Mouse (Mus musculus) limb, embryonic 13.5 days (tissue): ENCODE data around the gene Plxnb2. TPM values are rescaled to one million over a fixed set of nuclear protein-coding genes. Genes with fewer than 3 reads are reported as not detected.
A peak's percentile ranks its signal among the peaks of the same experiment; 100 is the strongest.

Experiments
- ATAC-seq: fragments of 200-750 bp; cut with Nextera tagmentation; 2 replicates; pipeline ENCODE4 v1.8.0; 2017; ENCODE audit warnings: low read depth, moderate number of reproducible peaks, moderate TSS enrichment; ENCODE audit not compliant: low FRiP score
- H3K27ac ChIP-seq: fragments of 300-500 bp; sonication (generic); 2 replicates; pipeline ENCODE4 v1.5.1; 2015; ENCODE audit warnings: inconsistent platforms, mild to moderate bottlenecking, moderate library complexity
- H3K27me3 ChIP-seq: fragments of 300-500 bp; sonication (generic); 2 replicates; pipeline ENCODE4 v1.6.1; 2015; ENCODE audit warnings: mild to moderate bottlenecking, inconsistent platforms
- H3K36me3 ChIP-seq: fragments of 300-500 bp; sonication (generic); 2 replicates; pipeline ENCODE4 v1.6.1; 2015; ENCODE audit warnings: inconsistent platforms, mild to moderate bottlenecking, moderate library complexity
- H3K4me1 ChIP-seq: fragments of 300-500 bp; sonication (generic); 2 replicates; pipeline ENCODE4 v1.6.1; 2015; ENCODE audit warnings: inconsistent platforms
- H3K4me2 ChIP-seq: fragments of 300-500 bp; sonication (generic); replicated peaks from 2 replicates; pipeline ENCODE4 v1.6.1; 2015; ENCODE audit warnings: inconsistent platforms, mild to moderate bottlenecking, moderate library complexity
- H3K4me3 ChIP-seq: fragments of 300-500 bp; sonication (generic); 2 replicates; pipeline ENCODE4 v1.5.1; 2015; ENCODE audit warnings: moderate library complexity, mild to moderate bottlenecking, inconsistent platforms
- H3K9ac ChIP-seq: fragments of 300-500 bp; sonication (generic); 2 replicates; pipeline ENCODE4 v1.6.1; 2015; ENCODE audit warnings: mild to moderate bottlenecking, inconsistent platforms
- H3K9me3 ChIP-seq: fragments of 300-500 bp; sonication (generic); 2 replicates; pipeline ENCODE4 v1.6.1; 2016; ENCODE audit warnings: inconsistent platforms
- whole genome bisulfite sequencing: fragments of 180-500 bp; shearing (Covaris S2); methylation state at CpG from one replicate; pipeline ENCODE4 v1.1.7; 2015; 5-methylcytosine and 5-hydroxymethylcytosine counted together
- polyA plus RNA-seq: library from polyadenylated mRNA; unstranded; fragments of >200 nt; fragmentation: Nextera tagmentation; extraction: Ambion mirVana; gene quantifications from 2 replicates; pipeline ENCODE4 v1.2.1, GENCODE M21; 2015

Gene Plxnb2
- polyA plus RNA-seq, 1 experiment from 2014 or later: 144 TPM

- no peak for ATAC-seq
- 2% methylated on average over 16 of the region's 16 CpGs for WGBS
- Histone ChIP-seq H3K4me2 (peak overlapping the region; percentile 70), H3K4me1 (peaks cover 34% of the 10 kb centered on the region), H3K27ac (no peak overlapping the region), H3K9me3 (no peaks in the 10 kb centered on the region), H3K4me3 (peak overlapping the region; percentile 40), H3K27me3 (peaks cover 51% of the 10 kb centered on the region), H3K36me3 (no peaks in the 10 kb centered on the region), H3K9ac (0 out of 2 replicates have a peak overlapping the region, but pooled peaks have one; percentile 50)
Measured at GRCm38 (mm10) chr15:89147024-89147423, 33.6 kb downstream of the Plxnb2 start.

- Histone ChIP-seq H3K4me1 (peaks cover 34% of the 10 kb centered on the region), H3K36me3 (no peaks in the 10 kb centered on the region), H3K9me3 (no peaks in the 10 kb centered on the region), H3K27me3 (peaks cover 56% of the 10 kb centered on the region), H3K4me2 (peak overlapping the region; percentile 70), H3K27ac (no peak overlapping the region), H3K4me3 (peak overlapping the region; percentile 40), H3K9ac (0 out of 2 replicates have a peak overlapping the region, but pooled peaks have one; percentile 50)
- WGBS: 1% methylated on average over 27 of the region's 27 CpGs
- no peak; the same call in 1 of the 2 replicates for ATAC-seq
Measured at GRCm38 (mm10) chr15:89146537-89146936, 34.1 kb downstream of the Plxnb2 start.

GRCm38 (mm10) chr15:89145813-89146350 lies 34.7 kb downstream of the Plxnb2 start:
- WGBS: 72% methylated on average over 24 of the region's 24 CpGs
- Histone ChIP-seq H3K4me1 (peaks cover 39% of the 10 kb centered on the region), H3K9me3 (no peaks in the 10 kb centered on the region), H3K27ac (no peak overlapping the region), H3K9ac (no peak overlapping the region), H3K4me2 (peak overlapping the region; percentile 70), H3K27me3 (peaks cover 63% of the 10 kb centered on the region), H3K36me3 (no peaks in the 10 kb centered on the region), H3K4me3 (peak overlapping the region; percentile 40; the same call in 1 of the 2 replicates)
- no peak for ATAC-seq

GRCm38 (mm10) chr15:89144965-89145364 lies 35.6 kb downstream of the Plxnb2 start:
- no peak overlapping the region for H3K4me3 ChIP-seq
- no peak overlapping the region for H3K27ac ChIP-seq
- H3K27me3 ChIP-seq: peaks cover 72% of the 10 kb centered on the region
- H3K4me1 ChIP-seq: peaks cover 44% of the 10 kb centered on the region
- H3K4me2 ChIP-seq: no peak overlapping the region
- ATAC-seq: no peak
- no peak overlapping the region for H3K9ac ChIP-seq
- 85% methylated on average over 11 of the region's 11 CpGs for WGBS
- no peaks in the 10 kb centered on the region for H3K36me3 ChIP-seq
- H3K9me3 ChIP-seq: no peaks in the 10 kb centered on the region

- 75% methylated on average over 2 of the region's 2 CpGs for WGBS
- H3K27me3 ChIP-seq: peaks cover 74% of the 10 kb centered on the region
- H3K4me3 ChIP-seq: no peak overlapping the region
- no peak for ATAC-seq
- H3K4me2 ChIP-seq: no peak overlapping the region
- no peak overlapping the region for H3K9ac ChIP-seq
- peaks cover 38% of the 10 kb centered on the region for H3K4me1 ChIP-seq
- H3K9me3 ChIP-seq: no peaks in the 10 kb centered on the region
- no peak overlapping the region for H3K27ac ChIP-seq
- H3K36me3 ChIP-seq: no peaks in the 10 kb centered on the region
Measured at GRCm38 (mm10) chr15:89143134-89143533, 37.5 kb downstream of the Plxnb2 start.

- 58% methylated on average over 4 of the region's 4 CpGs for WGBS
Measured at GRCm38 (mm10) chr15:89141905-89142304, 38.7 kb downstream of the Plxnb2 start.

GRCm38 (mm10) chr15:89141443-89141842 lies 39.1 kb downstream of the Plxnb2 start:
- Histone ChIP-seq H3K4me3 (no peak overlapping the region), H3K27me3 (peaks cover 59% of the 10 kb centered on the region), H3K36me3 (no peaks in the 10 kb centered on the region), H3K9me3 (no peaks in the 10 kb centered on the region), H3K4me1 (peaks cover 25% of the 10 kb centered on the region), H3K27ac (no peak overlapping the region), H3K9ac (no peak overlapping the region), H3K4me2 (no peak overlapping the region)
- no peak; the same call in 1 of the 2 replicates for ATAC-seq
- 14% methylated on average over 5 of the region's 5 CpGs for WGBS

More at GRCm38 (mm10) chr15:89141905-89142304, 38.7 kb downstream of the Plxnb2 start:
- Histone ChIP-seq H3K9me3 (no peaks in the 10 kb centered on the region), H3K9ac (no peak overlapping the region), H3K4me1 (peaks cover 30% of the 10 kb centered on the region), H3K27ac (no peak overlapping the region), H3K27me3 (peaks cover 63% of the 10 kb centered on the region), H3K4me3 (no peak overlapping the region), H3K36me3 (no peaks in the 10 kb centered on the region), H3K4me2 (no peak overlapping the region)
- ATAC-seq: no peak

- Histone ChIP-seq H3K4me3 (peak within 1 kb of the TSS; percentile 54), H3K9me3 (no peaks in the 10 kb centered on the region), H3K4me2 (peak within 1 kb of the TSS; percentile 96), H3K36me3 (no peaks in the 10 kb centered on the region), H3K4me1 (peaks cover 20% of the 10 kb centered on the region), H3K27ac (no peak within 1 kb of the TSS), H3K27me3 (peaks cover 53% of the 10 kb centered on the region), H3K9ac (peak within 1 kb of the TSS; percentile 69)
- ATAC-seq: peak; percentile 48
- WGBS: 0% methylated on average over 21 of the region's 21 CpGs
Measured at GRCm38 (mm10) chr15:89140659-89141252, 39.8 kb downstream of the Plxnb2 start, which contains the start of gene Mapk12. Gene Mapk12 (minus strand): TSS chr15:89140703.

- Histone ChIP-seq H3K9ac (peak overlapping the region; percentile 69), H3K36me3 (no peaks in the 10 kb centered on the region), H3K4me3 (peak overlapping the region; percentile 54), H3K27ac (no peak overlapping the region), H3K4me1 (peaks cover 20% of the 10 kb centered on the region), H3K9me3 (no peaks in the 10 kb centered on the region), H3K27me3 (peaks cover 48% of the 10 kb centered on the region), H3K4me2 (peak overlapping the region; percentile 96)
- ATAC-seq: peak; percentile 21; the same call in 1 of the 2 replicates
- under 1% methylated on average over 53 of the region's 53 CpGs for WGBS
Measured at GRCm38 (mm10) chr15:89140048-89140658, 40.4 kb downstream of the Plxnb2 start.

GRCm38 (mm10) chr15:89138531-89138930 lies 42.1 kb downstream of the Plxnb2 start:
- Histone ChIP-seq H3K36me3 (no peaks in the 10 kb centered on the region), H3K9ac (no peak overlapping the region), H3K27me3 (peaks cover 47% of the 10 kb centered on the region), H3K27ac (no peak overlapping the region), H3K9me3 (no peaks in the 10 kb centered on the region), H3K4me1 (peaks cover 20% of the 10 kb centered on the region), H3K4me3 (no peak overlapping the region), H3K4me2 (no peak overlapping the region)
- ATAC-seq: no peak
- WGBS: 94% methylated on average over 6 of the region's 6 CpGs

GRCm38 (mm10) chr15:89138046-89138405 lies 42.6 kb downstream of the Plxnb2 start:
- Histone ChIP-seq H3K4me3 (no peak overlapping the region), H3K9me3 (no peaks in the 10 kb centered on the region), H3K27me3 (peaks cover 44% of the 10 kb centered on the region), H3K4me2 (no peak overlapping the region), H3K4me1 (peaks cover 20% of the 10 kb centered on the region), H3K27ac (no peak overlapping the region), H3K36me3 (no peaks in the 10 kb centered on the region), H3K9ac (no peak overlapping the region)
- 91% methylated on average over 7 of the region's 7 CpGs for WGBS
- ATAC-seq: no peak

- Histone ChIP-seq H3K4me1 (peaks cover 20% of the 10 kb centered on the region), H3K27me3 (peaks cover 39% of the 10 kb centered on the region), H3K4me2 (no peak overlapping the region), H3K9ac (no peak overlapping the region), H3K36me3 (no peaks in the 10 kb centered on the region), H3K9me3 (no peaks in the 10 kb centered on the region), H3K27ac (no peak overlapping the region), H3K4me3 (no peak overlapping the region)
- WGBS: 71% methylated on average over 11 of the region's 11 CpGs
- no peak for ATAC-seq
Measured at GRCm38 (mm10) chr15:89137378-89138045, 43.1 kb downstream of the Plxnb2 start.
